Mouse (Mus musculus) limb, embryonic 15.5 days (tissue): ENCODE measurements around the gene Flywch1. TPM values are rescaled to one million over a fixed set of nuclear protein-coding genes. Genes with fewer than 3 reads are reported as not detected.
A peak's percentile ranks its signal among the peaks of the same experiment; 100 is the strongest.

ENCODE experiments used
- ATAC-seq: fragments of 200-750 bp; cut with Nextera tagmentation; 2 replicates; pipeline ENCODE4 v1.8.0; 2017; ENCODE audit warnings: low read depth, moderate TSS enrichment; ENCODE audit not compliant: insufficient number of reproducible peaks, low FRiP score, low TSS enrichment
- H3K27ac ChIP-seq: fragments of 300-500 bp; sonication (generic); 2 replicates; pipeline ENCODE4 v1.5.1; 2015; ENCODE audit warnings: moderate library complexity, mild to moderate bottlenecking, inconsistent platforms
- H3K27me3 ChIP-seq: fragments of 300-500 bp; sonication (generic); 2 replicates; pipeline ENCODE4 v1.6.1; 2015; ENCODE audit warnings: inconsistent platforms
- H3K36me3 ChIP-seq: fragments of 300-500 bp; sonication (generic); 2 replicates; pipeline ENCODE4 v1.6.1; 2015; ENCODE audit warnings: inconsistent platforms
- H3K4me1 ChIP-seq: fragments of 300-500 bp; sonication (generic); 2 replicates; pipeline ENCODE4 v1.6.1; 2015; ENCODE audit warnings: inconsistent platforms
- H3K4me2 ChIP-seq: fragments of 300-500 bp; sonication (generic); 2 replicates; pipeline ENCODE4 v1.6.1; 2015; ENCODE audit warnings: mild to moderate bottlenecking, inconsistent platforms
- H3K4me3 ChIP-seq: fragments of 300-500 bp; sonication (generic); 2 replicates; pipeline ENCODE4 v1.5.1; 2015; ENCODE audit warnings: mild to moderate bottlenecking, inconsistent platforms
- H3K9ac ChIP-seq: fragments of 300-500 bp; sonication (generic); 2 replicates; pipeline ENCODE4 v1.6.1; 2015; ENCODE audit warnings: inconsistent platforms
- H3K9me3 ChIP-seq: fragments of 300-500 bp; sonication (generic); 2 replicates; pipeline ENCODE4 v1.6.1; 2016; ENCODE audit warnings: inconsistent platforms
- WGBS: fragments of 180-500 bp; shearing (Covaris S2); methylation state at CpG from one replicate; pipeline ENCODE4 v1.1.7; 2015; 5-methylcytosine and 5-hydroxymethylcytosine counted together
- polyA plus RNA-seq: library from polyadenylated mRNA; unstranded; fragments of >200 nt; fragmentation: Nextera tagmentation; extraction: Ambion mirVana; gene quantifications from 2 replicates; pipeline ENCODE4 v1.2.1, GENCODE M21; 2015

The Flywch1 gene
- polyA plus RNA-seq, result 65.7 and 69.8 TPM in 2 replicates

DNA sequence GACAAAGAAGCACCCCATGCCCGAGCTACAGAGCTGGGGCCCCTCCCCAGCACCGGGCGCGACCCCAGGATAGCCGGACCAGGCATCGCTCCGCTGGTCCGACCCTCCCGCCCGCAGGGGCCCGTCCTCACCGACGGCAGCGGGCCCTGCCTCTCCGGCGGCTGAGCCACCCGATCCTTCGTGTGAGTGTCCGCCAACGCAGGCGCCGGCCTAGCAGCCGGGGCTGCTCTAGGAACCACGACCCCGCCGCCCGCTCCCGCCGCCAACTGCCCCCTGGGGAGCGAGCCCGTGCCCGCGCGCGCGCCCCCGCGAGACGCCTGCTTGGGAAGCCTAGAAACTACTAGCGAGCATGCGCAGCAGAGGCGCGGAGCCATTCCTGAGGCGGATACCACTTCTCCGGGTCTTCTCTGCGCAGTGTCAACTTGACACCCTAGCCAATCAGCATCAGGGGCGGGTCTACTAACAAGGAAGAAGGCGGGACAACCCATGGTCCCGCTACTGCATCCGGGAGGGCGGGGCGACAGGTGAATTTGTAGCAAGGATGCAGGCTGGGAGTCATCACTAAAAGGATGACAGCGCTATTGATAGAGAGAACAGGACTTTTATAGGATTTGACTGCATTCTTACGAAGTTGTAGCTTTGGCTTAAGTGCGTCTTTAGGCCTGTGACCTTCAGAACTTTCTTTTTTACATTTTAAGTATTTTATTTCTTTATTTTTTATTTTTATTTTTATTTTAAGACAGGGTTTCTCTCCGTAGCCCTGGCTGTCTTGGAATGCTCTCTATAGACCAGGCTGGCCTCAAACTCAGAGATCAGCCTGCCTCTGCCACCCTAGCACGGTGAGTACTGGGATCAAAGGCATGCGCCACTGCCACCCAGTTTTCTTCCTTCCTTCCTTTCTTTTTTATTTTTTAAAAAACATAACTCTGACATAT lies at the start of gene Flywch1:
Flywch1 (minus strand) TSS at position 319 of the 935 bp plus-strand sequence.
- H3K4me1 ChIP-seq, result peaks cover 14% of the 10 kb centered on the region
- peak within 1 kb of the TSS; percentile 95 for H3K4me3 ChIP-seq
- H3K27ac ChIP-seq, result peak within 1 kb of the TSS; percentile 86
- peak; percentile 97 for ATAC-seq
- H3K27me3 ChIP-seq, result no peaks in the 10 kb centered on the region
- H3K4me2 ChIP-seq, result peak within 1 kb of the TSS; percentile 71
- peak within 1 kb of the TSS; percentile 91 for H3K9ac ChIP-seq
- 3% methylated on average over 58 of the region's 58 CpGs for WGBS
- H3K9me3 ChIP-seq, result no peaks in the 10 kb centered on the region
- H3K36me3 ChIP-seq, result no peaks in the 10 kb centered on the region

DNA sequence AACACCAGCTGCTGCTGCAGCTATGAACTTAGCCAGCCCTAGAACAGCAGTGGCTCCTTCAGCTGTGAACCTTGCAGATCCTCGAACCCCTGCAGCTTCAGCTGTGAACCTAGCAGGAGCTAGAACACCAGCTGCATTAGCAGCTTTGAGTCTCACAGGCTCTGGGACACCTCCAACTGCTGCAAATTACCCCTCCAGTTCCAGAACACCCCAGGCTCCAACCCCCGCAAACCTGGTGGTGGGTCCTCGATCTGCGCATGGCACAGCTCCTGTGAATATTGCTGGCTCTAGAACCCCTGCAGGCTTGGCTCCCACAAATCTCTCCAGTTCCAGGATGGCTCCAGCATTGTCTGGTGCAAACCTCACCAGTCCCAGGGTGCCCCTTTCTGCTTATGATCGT lies 49.3 kb upstream of the Flywch1 start:
- Histone ChIP-seq H3K9me3 (peaks cover 13% of the 10 kb centered on the region), H3K4me1 (peaks cover 8% of the 10 kb centered on the region; the same call in 1 of the 2 replicates), H3K9ac (no peak overlapping the region), H3K27ac (no peak overlapping the region), H3K4me3 (no peak overlapping the region), H3K27me3 (no peaks in the 10 kb centered on the region), H3K36me3 (peaks cover 97% of the 10 kb centered on the region), H3K4me2 (no peak overlapping the region)
- WGBS, result 95% methylated on average over 5 of the region's 5 CpGs
- no peak for ATAC-seq

DNA sequence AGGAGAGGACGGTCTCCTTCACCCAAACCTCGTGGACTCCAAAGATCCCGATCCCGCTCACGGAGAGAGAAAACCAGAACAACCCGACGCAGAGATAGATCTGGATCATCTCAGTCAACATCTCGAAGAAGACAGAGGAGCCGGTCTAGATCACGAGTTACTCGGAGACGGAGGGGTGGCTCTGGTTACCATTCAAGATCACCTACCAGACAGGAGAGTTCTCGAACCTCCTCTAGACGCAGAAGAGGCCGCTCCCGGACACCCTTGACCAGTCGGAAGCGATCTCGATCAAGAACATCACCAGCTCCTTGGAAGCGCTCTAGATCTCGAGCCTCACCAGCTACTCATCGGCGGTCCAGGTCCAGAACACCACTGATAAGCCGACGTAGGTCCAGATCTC lies 47.8 kb upstream of the Flywch1 start:
- H3K4me3 ChIP-seq, result no peak overlapping the region
- peaks cover 98% of the 10 kb centered on the region for H3K36me3 ChIP-seq
- no peak overlapping the region for H3K27ac ChIP-seq
- H3K27me3 ChIP-seq, result no peaks in the 10 kb centered on the region
- H3K9me3 ChIP-seq, result peaks cover 13% of the 10 kb centered on the region
- ATAC-seq, result no peak
- H3K4me1 ChIP-seq, result 0 out of 2 replicates have a peak, but pooled peaks cover 2% of the 10 kb centered on the region
- H3K4me2 ChIP-seq, result no peak overlapping the region
- 98% methylated on average over 25 of the region's 25 CpGs for WGBS
- no peak overlapping the region for H3K9ac ChIP-seq

DNA sequence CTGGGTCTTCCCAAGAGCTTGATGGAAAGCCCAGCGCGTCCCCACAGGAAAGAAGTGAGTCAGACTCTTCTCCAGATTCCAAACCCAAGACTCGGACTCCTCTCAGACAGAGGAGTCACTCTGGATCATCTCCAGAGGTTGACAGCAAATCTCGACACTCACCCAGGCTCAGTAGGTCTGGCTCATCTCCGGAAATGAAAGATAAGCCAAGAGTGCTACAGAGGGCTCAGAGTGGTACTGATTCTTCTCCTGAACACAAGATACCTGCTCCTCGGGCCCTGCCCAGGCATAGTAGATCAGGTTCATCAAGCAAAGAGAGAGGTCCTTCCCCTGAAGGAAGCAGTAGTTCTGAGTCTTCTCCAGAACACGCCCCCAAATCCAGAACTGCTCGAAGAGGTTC lies 47.2 kb upstream of the Flywch1 start:
- Histone ChIP-seq H3K4me3 (no peak overlapping the region), H3K36me3 (peaks cover 98% of the 10 kb centered on the region), H3K9me3 (peaks cover 13% of the 10 kb centered on the region), H3K9ac (no peak overlapping the region), H3K4me2 (no peak overlapping the region), H3K27ac (no peak overlapping the region), H3K4me1 (0 out of 2 replicates have a peak, but pooled peaks cover 2% of the 10 kb centered on the region), H3K27me3 (no peaks in the 10 kb centered on the region)
- whole genome bisulfite sequencing, result 98% methylated on average over 8 of the region's 8 CpGs
- no peak for ATAC-seq

DNA sequence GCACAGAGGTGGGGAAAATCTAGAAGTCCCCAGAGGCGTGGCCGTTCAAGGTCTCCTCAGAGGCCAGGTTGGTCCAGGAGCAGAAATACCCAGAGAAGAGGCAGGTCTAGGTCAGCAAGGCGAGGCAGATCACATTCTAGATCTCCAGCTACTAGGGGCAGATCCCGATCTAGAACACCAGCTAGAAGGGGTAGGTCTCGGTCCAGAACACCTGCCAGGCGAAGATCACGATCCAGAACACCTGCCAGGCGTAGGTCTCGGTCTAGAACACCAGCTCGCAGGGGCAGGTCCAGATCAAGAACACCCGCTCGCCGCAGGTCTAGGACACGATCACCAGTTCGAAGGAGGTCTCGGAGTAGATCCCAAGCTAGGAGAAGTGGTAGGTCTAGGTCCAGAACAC lies 44.2 kb upstream of the Flywch1 start:
- no peak overlapping the region for H3K27ac ChIP-seq
- H3K27me3 ChIP-seq, result no peaks in the 10 kb centered on the region
- no peak for ATAC-seq
- 97% methylated on average over 16 of the region's 16 CpGs for WGBS
- H3K4me1 ChIP-seq, result no peaks in the 10 kb centered on the region
- H3K4me2 ChIP-seq, result no peak overlapping the region
- peaks cover 91% of the 10 kb centered on the region for H3K36me3 ChIP-seq
- no peak overlapping the region for H3K9ac ChIP-seq
- H3K4me3 ChIP-seq, result no peak overlapping the region
- H3K9me3 ChIP-seq, result peaks cover 13% of the 10 kb centered on the region

DNA sequence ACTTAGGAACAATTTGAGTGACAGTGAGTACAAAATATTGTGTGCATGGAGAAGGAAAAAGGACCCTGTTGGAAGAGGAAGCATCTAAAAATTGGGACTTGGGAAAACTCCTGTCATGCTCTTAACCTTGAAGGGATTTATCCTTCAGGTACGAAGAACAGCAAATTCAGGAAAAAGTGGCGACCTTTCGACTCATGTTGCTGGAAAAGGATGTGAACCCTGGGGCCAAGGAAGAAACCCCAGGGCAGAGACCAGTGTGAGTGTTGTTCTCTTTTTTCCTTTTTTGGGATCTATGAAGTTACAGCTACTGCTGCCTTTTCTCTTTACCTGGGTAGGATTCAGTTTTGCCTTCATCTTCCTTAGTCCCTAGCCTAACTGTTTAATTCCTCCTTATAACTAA lies 36.5 kb upstream of the Flywch1 start:
- Histone ChIP-seq H3K9ac (no peak overlapping the region), H3K36me3 (peaks cover 55% of the 10 kb centered on the region), H3K27ac (no peak overlapping the region), H3K4me1 (peaks cover 28% of the 10 kb centered on the region), H3K9me3 (no peaks in the 10 kb centered on the region), H3K4me3 (no peak overlapping the region), H3K27me3 (no peaks in the 10 kb centered on the region), H3K4me2 (no peak overlapping the region)
- ATAC-seq, result no peak
- 94% methylated on average over 3 of the region's 3 CpGs for whole genome bisulfite sequencing

DNA sequence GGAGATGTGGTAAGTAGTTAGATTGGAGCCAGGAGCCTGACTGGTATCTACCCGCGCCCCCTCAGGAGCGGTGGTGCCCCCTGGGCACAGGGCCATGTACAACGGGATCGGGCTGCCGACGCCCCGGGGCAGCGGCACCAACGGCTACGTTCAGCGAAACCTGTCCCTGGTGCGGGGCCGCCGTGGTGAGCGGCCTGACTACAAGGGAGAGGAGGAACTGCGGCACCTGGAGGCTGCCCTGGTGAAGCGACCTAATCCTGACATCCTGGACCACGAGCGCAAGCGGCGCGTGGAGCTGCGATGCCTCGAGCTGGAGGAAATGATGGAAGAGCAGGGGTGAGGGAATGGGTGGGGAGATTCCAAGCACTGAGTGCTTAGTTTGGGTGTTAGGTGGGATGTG lies 35.5 kb upstream of the Flywch1 start:
- H3K9me3 ChIP-seq, result no peaks in the 10 kb centered on the region
- H3K4me3 ChIP-seq, result peak overlapping the region; percentile 15; the same call in 1 of the 2 replicates
- WGBS, result 62% methylated on average over 25 of the region's 25 CpGs
- no peak for ATAC-seq
- peak overlapping the region; percentile 19; the same call in 1 of the 2 replicates for H3K4me2 ChIP-seq
- H3K9ac ChIP-seq, result no peak overlapping the region
- H3K36me3 ChIP-seq, result peaks cover 46% of the 10 kb centered on the region
- H3K4me1 ChIP-seq, result peaks cover 31% of the 10 kb centered on the region
- H3K27ac ChIP-seq, result peak overlapping the region; percentile 27; the same call in 1 of the 2 replicates
- no peaks in the 10 kb centered on the region for H3K27me3 ChIP-seq

DNA sequence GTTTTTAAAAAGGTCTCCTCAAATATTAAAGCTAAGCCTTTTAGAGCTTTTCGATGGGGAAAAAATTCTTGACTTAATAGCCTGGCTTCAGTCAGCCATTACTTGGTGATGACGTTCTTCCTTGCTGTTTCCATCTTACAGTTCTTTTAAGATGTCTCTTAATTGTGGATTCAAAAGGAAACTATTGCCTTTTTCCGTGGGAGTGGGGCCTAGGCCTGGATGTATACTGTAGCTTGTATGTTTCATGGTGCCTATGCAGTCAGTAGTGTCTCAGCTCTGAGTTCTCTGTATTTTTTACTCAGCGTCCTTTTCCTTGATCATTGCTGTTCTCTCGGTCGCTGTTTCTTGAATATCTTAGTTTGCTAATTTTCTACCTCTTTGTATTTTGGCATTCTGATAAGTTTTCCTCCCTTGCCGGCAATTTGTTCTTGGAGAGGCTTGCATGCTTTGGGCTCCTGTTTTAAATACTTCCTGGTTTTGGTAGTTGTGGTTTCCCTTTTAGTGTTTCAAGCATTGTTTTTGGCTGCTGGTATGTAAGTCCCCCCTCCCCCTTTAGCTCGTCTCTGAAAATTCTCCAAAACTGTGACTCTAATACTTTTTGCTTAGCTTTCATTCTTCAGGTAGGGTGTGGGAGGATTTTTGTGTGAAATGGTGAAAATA lies 33.2 kb upstream of the Flywch1 start:
- Histone ChIP-seq H3K36me3 (peaks cover 27% of the 10 kb centered on the region), H3K27ac (peak overlapping the region; percentile 97), H3K9me3 (no peaks in the 10 kb centered on the region), H3K9ac (peak overlapping the region; percentile 97), H3K27me3 (no peaks in the 10 kb centered on the region), H3K4me2 (peak overlapping the region; percentile 59), H3K4me3 (peak overlapping the region; percentile 99), H3K4me1 (peaks cover 31% of the 10 kb centered on the region)
- no peak for ATAC-seq
- 1% methylated on average over 8 of the region's 8 CpGs for whole genome bisulfite sequencing

DNA sequence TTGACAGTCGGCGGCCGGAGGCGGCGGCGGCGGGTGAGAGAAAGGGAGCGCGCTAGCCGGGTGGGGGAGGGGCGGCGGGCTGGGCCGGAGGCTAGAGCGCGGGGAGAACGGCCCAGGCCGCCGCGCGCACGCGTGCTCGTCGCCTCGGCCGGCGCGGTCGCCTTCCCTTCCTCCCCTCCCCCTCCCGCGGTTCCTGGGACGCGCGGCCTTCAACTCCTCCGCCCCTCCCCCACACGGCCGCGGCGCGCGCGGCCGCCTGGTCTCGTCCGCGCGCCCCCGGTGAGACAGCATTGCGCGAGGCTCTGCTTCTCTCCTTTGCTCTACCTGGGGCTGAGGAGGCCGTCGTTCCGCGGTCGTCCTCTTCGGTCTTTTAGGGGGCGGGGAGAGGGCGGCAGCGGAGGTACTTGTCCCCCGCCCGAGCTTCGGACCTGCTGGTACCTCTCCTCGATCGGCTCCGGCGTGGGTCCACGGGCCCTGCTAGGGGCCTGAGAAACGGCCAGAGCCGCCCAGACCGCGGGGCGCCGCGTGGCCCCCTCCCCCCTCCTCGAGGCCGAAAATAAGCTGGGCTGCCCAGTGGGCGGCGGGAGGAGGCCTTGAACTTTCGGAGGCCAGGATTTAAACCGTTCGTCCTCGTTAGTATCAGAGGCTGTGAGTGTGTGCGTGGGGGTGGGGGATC lies 32.1 kb upstream of the Flywch1 start:
- Histone ChIP-seq H3K9me3 (no peaks in the 10 kb centered on the region), H3K4me3 (peak overlapping the region; percentile 99), H3K9ac (peak overlapping the region; percentile 97), H3K4me1 (peaks cover 31% of the 10 kb centered on the region), H3K36me3 (peaks cover 16% of the 10 kb centered on the region), H3K27me3 (no peaks in the 10 kb centered on the region), H3K27ac (peak overlapping the region; percentile 97), H3K4me2 (peak overlapping the region; percentile 59)
- peak; percentile 31 for ATAC-seq
- WGBS, result under 1% methylated on average over 70 of the region's 83 CpGs

DNA sequence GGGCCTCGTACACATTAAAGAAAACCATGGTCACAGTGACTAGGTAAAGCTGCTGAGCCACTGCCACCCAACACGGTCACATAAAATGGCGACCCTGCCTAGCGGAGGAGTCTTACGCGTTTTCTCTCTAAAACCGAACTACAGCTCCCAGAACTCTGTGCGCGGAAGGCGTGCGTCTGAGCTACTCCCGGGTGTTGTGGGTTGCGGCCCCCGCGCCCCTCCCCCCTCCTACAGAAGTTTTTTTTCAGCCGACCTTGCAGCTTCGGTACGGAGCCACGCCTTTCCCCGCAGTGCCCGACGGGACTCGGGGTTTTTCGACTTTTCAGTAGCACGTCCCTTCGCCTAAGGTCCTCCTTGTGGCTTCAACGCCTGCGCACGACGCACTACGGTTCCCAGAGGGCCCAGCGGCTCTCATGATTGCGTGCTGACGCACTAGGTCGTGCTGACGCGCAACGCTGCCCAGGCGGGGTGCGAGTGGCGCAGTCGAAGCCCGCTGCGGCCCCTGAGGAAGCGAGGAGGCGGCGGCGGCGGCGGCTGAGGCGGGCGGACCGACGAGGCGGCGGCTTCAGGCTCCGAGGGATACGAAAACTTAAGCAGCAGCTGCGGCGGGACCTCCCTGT lies 31.5 kb upstream of the Flywch1 start:
- WGBS, result under 1% methylated on average over 60 of the region's 60 CpGs
- H3K9ac ChIP-seq, result peak overlapping the region; percentile 97
- peaks cover 10% of the 10 kb centered on the region for H3K36me3 ChIP-seq
- H3K4me3 ChIP-seq, result peak overlapping the region; percentile 99
- peaks cover 31% of the 10 kb centered on the region for H3K4me1 ChIP-seq
- H3K9me3 ChIP-seq, result no peaks in the 10 kb centered on the region
- H3K27ac ChIP-seq, result peak overlapping the region; percentile 97
- H3K4me2 ChIP-seq, result peak overlapping the region; percentile 59
- peak; percentile 98 for ATAC-seq
- H3K27me3 ChIP-seq, result no peaks in the 10 kb centered on the region

DNA sequence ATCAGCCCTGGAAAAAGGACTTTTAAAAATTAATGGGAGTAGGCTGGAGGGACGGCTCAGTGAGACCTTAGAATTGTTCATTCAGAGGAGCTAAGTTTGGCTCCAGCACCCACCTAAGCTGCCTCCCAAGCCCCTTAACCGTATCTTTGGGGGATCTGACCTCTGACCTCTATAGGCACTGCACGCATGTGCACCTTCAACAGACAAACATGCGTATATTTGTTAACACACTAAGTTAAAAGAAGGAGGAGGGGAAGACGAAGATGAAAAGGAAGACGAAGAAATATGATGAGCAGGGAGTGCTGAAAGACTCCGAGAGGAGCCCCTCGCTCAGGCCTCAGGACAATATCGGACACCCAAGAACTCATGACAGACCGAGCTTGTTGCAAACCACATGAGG lies 30.2 kb upstream of the Flywch1 start:
- Histone ChIP-seq H3K36me3 (no peaks in the 10 kb centered on the region), H3K9ac (no peak overlapping the region), H3K4me3 (no peak overlapping the region), H3K9me3 (no peaks in the 10 kb centered on the region), H3K27ac (no peak overlapping the region), H3K4me2 (no peak overlapping the region), H3K27me3 (no peaks in the 10 kb centered on the region), H3K4me1 (peaks cover 20% of the 10 kb centered on the region)
- 91% methylated on average over 10 of the region's 10 CpGs for WGBS
- ATAC-seq, result no peak
